Mouse (Mus musculus): ENCODE results near the gene Rpp25. TPM values are rescaled to one million over a fixed set of nuclear protein-coding genes. Genes with fewer than 3 reads are reported as not detected.

The Rpp25 gene
- total and polyA plus RNA-seq, 3 experiments = 2.9 to 10.8 (median 5.4) TPM

- H3K4me3 ChIP-seq (ENCODE audit: low read depth, low read length) = peak overlapping the region; percentile 97; the same call in 1 of the 2 replicates
- H3K9me3 ChIP-seq (replicated peaks) = peaks cover 4% of the 10 kb centered on the region; the same call in 1 of the 2 replicates
- DNase-seq (ENCODE audit: low spot score) (no peak), ATAC-seq (ENCODE audit: extremely low read depth, insufficient number of reproducible peaks, low FRiP score, poor library complexity, severe bottlenecking) (no peak)
- TF ChIP-seq CTCF (IDR thresholded peaks at IDR 0.05; ENCODE audit: low read depth, low read length) = no peak
- TF ChIP-seq GATA1 (IDR thresholded peaks at IDR 0.05; ENCODE audit: borderline replicate concordance, low read length) = no peak
- TF ChIP-seq POLR2AphosphoS5 (IDR thresholded peaks at IDR 0.05; ENCODE audit: insufficient replicate concordance, low read depth, low read length) = no peak
- TF ChIP-seq TAL1 (conservative IDR thresholded peaks at IDR 0.05; ENCODE audit: low read depth, low read length) = no peak
- TF ChIP-seq GATA2 (IDR thresholded peaks at IDR 0.05; ENCODE audit: borderline replicate concordance, low read depth, low read length) = no peak
- H3K36me3 ChIP-seq (replicated peaks) = peaks cover 33% of the 10 kb centered on the region
- H3K27me3 ChIP-seq (ENCODE audit: insufficient read depth, low read length) = no peaks in the 10 kb centered on the region
- H3K4me1 ChIP-seq (ENCODE audit: insufficient read depth, low read depth, low read length) = peaks cover 43% of the 10 kb centered on the region
Observed at GRCm38 (mm10) chr9:57522861-57523246, 19.0 kb downstream of the Rpp25 start.

GRCm38 (mm10) chr9:57523754-57524153 is 19.9 kb downstream of the Rpp25 start:
- Histone ChIP-seq H3K4me1 (ENCODE audit: insufficient read depth, low read depth, low read length) (peaks cover 46% of the 10 kb centered on the region), H3K36me3 (replicated peaks) (peaks cover 38% of the 10 kb centered on the region), H3K27me3 (ENCODE audit: insufficient read depth, low read length) (no peaks in the 10 kb centered on the region), H3K4me3 (ENCODE audit: low read depth, low read length) (no peak overlapping the region), H3K9me3 (replicated peaks) (peaks cover 4% of the 10 kb centered on the region; the same call in 1 of the 2 replicates)
- DNase-seq (ENCODE audit: low spot score) (no peak), ATAC-seq (ENCODE audit: extremely low read depth, insufficient number of reproducible peaks, low FRiP score, poor library complexity, severe bottlenecking) (no peak)
- no peak for TF ChIP-seq POLR2AphosphoS5 (IDR thresholded peaks at IDR 0.05; ENCODE audit: insufficient replicate concordance, low read depth, low read length)
- no peak for TF ChIP-seq GATA2 (IDR thresholded peaks at IDR 0.05; ENCODE audit: borderline replicate concordance, low read depth, low read length)
- no peak for TF ChIP-seq CTCF (IDR thresholded peaks at IDR 0.05; ENCODE audit: low read depth, low read length)
- TF ChIP-seq TAL1 (conservative IDR thresholded peaks at IDR 0.05; ENCODE audit: low read depth, low read length) = no peak
- no peak for TF ChIP-seq GATA1 (IDR thresholded peaks at IDR 0.05; ENCODE audit: borderline replicate concordance, low read length)

GRCm38 (mm10) chr9:57524439-57524838 is 20.6 kb downstream of the Rpp25 start:
- Histone ChIP-seq H3K36me3 (replicated peaks) (peaks cover 45% of the 10 kb centered on the region), H3K9me3 (replicated peaks) (peaks cover 4% of the 10 kb centered on the region; the same call in 1 of the 2 replicates), H3K4me1 (ENCODE audit: insufficient read depth, low read depth, low read length) (peaks cover 46% of the 10 kb centered on the region), H3K4me3 (ENCODE audit: low read depth, low read length) (peak overlapping the region; percentile 40; the same call in 1 of the 2 replicates), H3K27me3 (ENCODE audit: insufficient read depth, low read length) (no peaks in the 10 kb centered on the region)
- no peak for DNase-seq (ENCODE audit: low spot score)
- no peak for ATAC-seq (ENCODE audit: extremely low read depth, insufficient number of reproducible peaks, low FRiP score, poor library complexity, severe bottlenecking)
- TF ChIP-seq TAL1 (conservative IDR thresholded peaks at IDR 0.05; ENCODE audit: low read depth, low read length) (no peak), GATA2 (IDR thresholded peaks at IDR 0.05; ENCODE audit: borderline replicate concordance, low read depth, low read length) (no peak), CTCF (IDR thresholded peaks at IDR 0.05; ENCODE audit: low read depth, low read length) (no peak), GATA1 (IDR thresholded peaks at IDR 0.05; ENCODE audit: borderline replicate concordance, low read length) (no peak), POLR2AphosphoS5 (IDR thresholded peaks at IDR 0.05; ENCODE audit: insufficient replicate concordance, low read depth, low read length) (no peak)

- Histone ChIP-seq H3K27me3 (ENCODE audit: insufficient read depth, low read length) (no peaks in the 10 kb centered on the region), H3K4me3 (ENCODE audit: low read depth, low read length) (no peak overlapping the region), H3K36me3 (replicated peaks) (peaks cover 53% of the 10 kb centered on the region), H3K4me1 (ENCODE audit: insufficient read depth, low read depth, low read length) (peaks cover 45% of the 10 kb centered on the region), H3K9me3 (replicated peaks) (no peaks in the 10 kb centered on the region)
- ATAC-seq (ENCODE audit: extremely low read depth, insufficient number of reproducible peaks, low FRiP score, poor library complexity, severe bottlenecking) = no peak
- DNase-seq (ENCODE audit: low spot score) = no peak
- no peak for TF ChIP-seq GATA1 (IDR thresholded peaks at IDR 0.05; ENCODE audit: borderline replicate concordance, low read length)
Observed at GRCm38 (mm10) chr9:57525516-57525915, 21.7 kb downstream of the Rpp25 start.

- ATAC-seq (ENCODE audit: extremely low read depth, insufficient number of reproducible peaks, low FRiP score, poor library complexity, severe bottlenecking) (no peak), DNase-seq (ENCODE audit: low spot score) (no peak)
- Histone ChIP-seq H3K4me3 (ENCODE audit: low read depth, low read length) (no peak overlapping the region), H3K4me1 (ENCODE audit: insufficient read depth, low read depth, low read length) (peaks cover 44% of the 10 kb centered on the region), H3K27me3 (ENCODE audit: insufficient read depth, low read length) (no peaks in the 10 kb centered on the region), H3K36me3 (replicated peaks) (peaks cover 61% of the 10 kb centered on the region), H3K9me3 (replicated peaks) (no peaks in the 10 kb centered on the region)
- TF ChIP-seq POLR2AphosphoS5 (IDR thresholded peaks at IDR 0.05; ENCODE audit: insufficient replicate concordance, low read depth, low read length) (no peak), GATA1 (IDR thresholded peaks at IDR 0.05; ENCODE audit: borderline replicate concordance, low read length) (no peak), CTCF (IDR thresholded peaks at IDR 0.05; ENCODE audit: low read depth, low read length) (no peak), GATA2 (IDR thresholded peaks at IDR 0.05; ENCODE audit: borderline replicate concordance, low read depth, low read length) (no peak), TAL1 (conservative IDR thresholded peaks at IDR 0.05; ENCODE audit: low read depth, low read length) (no peak)
Observed at GRCm38 (mm10) chr9:57526435-57526834, 22.6 kb downstream of the Rpp25 start.

- Histone ChIP-seq H3K4me1 (ENCODE audit: insufficient read depth, low read depth, low read length) (peaks cover 19% of the 10 kb centered on the region), H3K36me3 (replicated peaks) (peaks cover 83% of the 10 kb centered on the region), H3K9me3 (replicated peaks) (no peaks in the 10 kb centered on the region), H3K27me3 (ENCODE audit: insufficient read depth, low read length) (no peaks in the 10 kb centered on the region), H3K4me3 (ENCODE audit: low read depth, low read length) (no peak overlapping the region)
- DNase-seq (ENCODE audit: low spot score) (no peak), ATAC-seq (ENCODE audit: extremely low read depth, insufficient number of reproducible peaks, low FRiP score, poor library complexity, severe bottlenecking) (no peak)
- TF ChIP-seq GATA1 (IDR thresholded peaks at IDR 0.05; ENCODE audit: borderline replicate concordance, low read length) (no peak), GATA2 (IDR thresholded peaks at IDR 0.05; ENCODE audit: borderline replicate concordance, low read depth, low read length) (no peak), CTCF (IDR thresholded peaks at IDR 0.05; ENCODE audit: low read depth, low read length) (no peak), TAL1 (conservative IDR thresholded peaks at IDR 0.05; ENCODE audit: low read depth, low read length) (no peak), POLR2AphosphoS5 (IDR thresholded peaks at IDR 0.05; ENCODE audit: insufficient replicate concordance, low read depth, low read length) (no peak)
Observed at GRCm38 (mm10) chr9:57531946-57532345, 28.1 kb downstream of the Rpp25 start.

Data from G1E (cell line).